Mouse (Mus musculus) adrenal gland, postnatal 36 days (tissue): ENCODE measurements around the gene Jarid2. TPM values are rescaled to one million over a fixed set of nuclear protein-coding genes. Genes with fewer than 3 reads are reported as not detected.

Experiments used
- DNase-seq, 2 experiments: peaks; one replicate each; pipeline ENCODE4 v3.0.0; 2021; ENCODE audit warnings: mixed read lengths in 1 of 2
- total RNA-seq, 2 experiments: library from RNA; stranded (reverse); gene quantifications; 2 replicates each; pipeline ENCODE4 v1.2.3; 2021

Jarid2 gene
- total RNA-seq, 2 experiments from 2014 or later = 35.8 to 40.6 TPM

DNA sequence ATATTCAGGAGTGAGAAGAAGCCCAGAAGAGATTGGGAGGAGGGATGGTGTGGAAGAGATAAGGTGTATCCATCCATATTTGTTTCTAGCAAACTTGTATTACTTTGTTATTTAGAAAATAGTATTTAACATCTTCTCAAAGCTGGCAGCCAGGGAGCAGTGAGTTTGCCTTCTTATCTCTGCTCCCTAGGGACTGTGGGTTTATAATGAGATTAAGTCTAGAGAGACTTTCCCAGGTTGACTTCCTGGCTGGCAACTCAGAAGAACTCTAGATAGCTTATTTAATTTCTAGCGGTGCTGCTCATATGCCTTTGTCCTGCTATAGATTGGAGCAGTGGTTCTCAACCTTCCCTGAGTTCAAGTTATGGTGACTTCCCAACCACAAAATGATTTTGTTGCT, 51.2 kb downstream of the Jarid2 start:
- no peak for DNase-seq

DNA sequence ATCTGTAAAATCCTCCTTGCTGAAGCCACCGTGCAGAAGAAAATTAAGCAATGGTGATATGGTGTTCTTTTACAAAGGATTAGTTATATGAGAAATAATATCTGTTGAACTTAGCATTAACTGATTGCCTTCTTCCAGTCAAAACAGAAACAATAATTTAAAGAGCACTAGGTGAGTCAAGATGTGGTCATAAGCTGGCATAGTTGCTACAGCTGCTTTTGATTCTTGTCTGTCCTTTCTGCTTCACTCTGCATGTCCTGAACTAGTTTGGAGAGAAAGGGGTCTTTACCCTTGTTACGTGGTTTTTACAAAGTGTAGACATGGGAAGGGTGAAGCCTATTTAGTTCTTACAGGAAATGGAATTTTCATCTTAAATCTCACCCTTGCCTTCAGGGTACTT, 51.9 kb downstream of the Jarid2 start:
- DNase-seq = no peak

DNA sequence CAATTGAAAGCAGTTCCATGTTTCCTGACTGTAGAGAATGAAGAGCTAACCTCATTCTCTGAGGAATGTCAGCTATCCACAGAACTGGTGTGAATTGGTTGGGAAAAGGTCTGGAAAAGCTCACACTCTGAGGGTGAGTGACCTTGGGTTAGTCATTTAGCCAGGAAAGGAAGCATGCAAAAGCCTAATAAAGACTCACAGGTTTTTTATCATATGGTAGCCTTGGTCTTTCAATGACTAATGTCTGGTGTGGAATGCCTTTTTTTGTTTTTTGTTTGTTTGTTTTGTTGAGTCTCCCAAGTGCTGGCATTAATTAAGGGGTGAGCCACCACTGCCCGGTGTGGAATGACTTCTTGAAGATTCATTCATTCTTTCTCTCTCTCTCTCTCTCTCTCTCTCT, 55.3 kb downstream of the Jarid2 start:
- no peak for DNase-seq

DNA sequence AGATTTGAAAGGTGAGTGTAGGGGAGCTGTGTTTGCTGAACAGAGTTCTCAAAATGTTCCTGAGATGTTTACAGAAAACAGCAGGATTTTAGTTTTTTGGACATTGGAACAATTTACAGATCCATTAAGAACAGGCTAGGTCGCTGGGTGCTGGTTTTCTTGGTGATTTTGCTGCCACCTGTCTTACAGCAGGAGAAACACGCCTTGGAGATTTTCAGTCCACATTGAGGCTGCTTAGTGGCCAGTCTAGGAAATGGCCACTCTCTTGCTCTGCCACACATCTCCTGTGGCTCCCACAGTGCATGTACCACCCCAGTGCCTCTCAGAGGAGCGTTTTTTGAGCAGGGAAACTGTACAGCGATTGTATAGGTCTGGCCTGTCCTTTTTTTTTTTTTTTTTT, 57.0 kb downstream of the Jarid2 start:
- DNase-seq = peak; percentile 46 to 63

DNA sequence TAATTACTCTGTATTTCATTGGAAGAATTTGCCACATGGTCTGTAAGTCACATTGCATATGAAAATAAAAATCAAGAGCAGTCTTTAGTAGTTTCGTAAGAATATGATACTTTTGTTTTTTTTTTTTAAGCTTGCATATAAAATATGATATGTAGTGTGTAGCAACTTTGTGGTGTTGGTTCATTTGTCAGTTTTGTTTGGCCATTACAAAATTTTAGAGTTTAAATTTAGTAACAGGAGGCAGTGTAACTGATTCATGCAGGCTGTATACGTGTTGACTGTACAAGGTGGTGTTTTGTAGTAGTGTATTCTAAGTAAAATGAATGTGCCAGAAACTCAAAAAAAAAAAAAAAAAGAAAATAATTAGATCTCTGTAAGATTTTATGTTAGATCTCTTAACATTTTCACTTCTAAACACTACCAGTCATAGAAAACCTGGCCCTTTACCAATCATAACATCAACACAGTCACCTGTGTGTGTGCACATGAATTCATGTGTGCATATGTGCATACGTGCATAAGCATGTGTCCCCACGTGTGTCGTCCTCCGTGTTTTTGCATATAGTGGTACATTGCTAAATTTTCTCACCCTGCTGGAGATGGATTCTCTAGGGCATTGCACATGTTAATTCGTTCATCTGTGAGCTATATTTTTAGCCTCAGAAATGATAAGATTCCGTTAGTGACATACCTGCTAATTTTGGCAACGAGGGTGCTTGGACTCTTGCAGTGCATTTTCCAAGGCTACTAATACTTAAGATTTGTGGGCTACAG, 59.3 kb downstream of the Jarid2 start:
- no peak for DNase-seq

DNA sequence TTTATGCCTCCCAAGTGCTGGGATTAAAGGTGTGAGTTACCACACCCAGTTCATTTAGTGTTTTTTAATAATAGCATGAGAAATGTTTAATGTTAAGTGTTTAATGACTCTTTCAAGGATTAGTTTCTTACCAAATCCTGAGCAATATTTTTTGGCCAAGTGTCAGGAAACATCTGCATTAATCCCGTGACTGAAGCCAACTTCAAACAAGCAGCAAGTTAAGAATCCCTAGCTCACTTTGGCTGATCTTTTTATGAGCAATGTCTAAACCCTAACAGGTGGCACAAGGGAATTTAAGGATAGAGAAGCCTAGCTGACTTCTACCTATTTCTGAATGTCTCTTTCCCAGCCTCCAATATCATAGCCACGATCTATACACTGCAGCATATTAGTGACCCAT, 60.7 kb downstream of the Jarid2 start:
- DNase-seq = no peak

DNA sequence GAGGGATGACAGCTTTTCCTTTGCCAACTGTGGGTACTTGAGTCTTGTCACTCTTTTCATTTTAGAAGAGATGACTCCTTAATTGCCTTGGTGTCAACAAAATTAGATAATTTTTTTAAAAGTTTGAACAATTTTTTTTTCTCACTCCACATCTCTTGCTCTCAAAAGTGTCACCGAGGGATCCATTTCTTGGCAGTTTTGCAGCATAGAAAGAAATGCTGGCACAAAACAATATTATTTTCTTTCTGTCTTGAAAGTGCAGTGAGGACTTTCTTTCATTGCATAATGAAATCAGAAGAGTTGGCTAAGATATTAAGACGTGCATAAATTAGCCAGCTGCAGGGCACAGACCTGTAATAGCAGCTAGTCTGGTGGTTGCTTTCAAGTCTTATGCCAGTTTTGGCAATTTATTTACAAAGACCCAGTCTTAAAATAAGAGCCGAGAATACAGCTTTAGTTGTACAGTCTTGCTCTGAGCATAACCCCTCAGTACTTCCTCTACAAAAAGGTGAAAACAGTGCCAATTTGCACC, 63.2 kb downstream of the Jarid2 start:
- no peak for DNase-seq

DNA sequence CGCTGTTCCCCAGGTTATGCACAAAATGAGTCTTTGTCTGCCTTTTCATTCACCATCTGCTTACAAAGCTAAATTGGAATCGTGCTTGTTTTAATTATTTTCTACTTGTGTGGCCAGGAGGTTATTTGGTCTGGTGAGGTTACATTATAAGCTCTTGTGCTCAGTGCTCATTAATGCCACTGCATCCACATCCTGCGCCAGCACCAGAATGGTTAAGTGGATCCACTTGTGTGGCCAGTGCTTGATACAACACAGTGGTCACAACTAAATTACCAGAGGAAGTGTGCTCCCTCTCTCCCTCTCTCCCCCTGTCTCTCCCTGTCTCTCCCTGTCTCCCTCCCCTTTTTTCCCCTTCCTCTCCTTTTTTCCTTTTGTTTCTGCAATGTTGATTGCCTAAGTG, 66.6 kb downstream of the Jarid2 start:
- no peak for DNase-seq

DNA sequence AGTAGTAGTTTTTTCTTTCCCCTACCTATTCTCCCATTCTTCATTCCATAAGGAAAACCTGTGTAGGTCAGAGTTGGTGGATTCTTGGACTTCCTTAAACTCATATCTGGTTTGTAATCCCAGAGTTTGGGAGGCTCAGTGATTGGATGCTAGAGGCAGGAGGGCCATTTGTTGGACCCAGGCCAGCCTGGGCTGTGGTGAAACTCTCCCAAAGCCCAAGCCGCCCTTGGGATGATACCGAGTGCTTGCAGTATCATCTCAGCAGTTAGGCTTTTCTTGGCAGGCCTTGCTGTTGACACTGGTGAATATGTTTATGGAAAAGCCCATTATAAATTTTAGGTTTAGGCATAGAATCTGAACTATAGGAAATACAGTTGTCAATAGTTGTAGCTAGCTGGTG, 67.5 kb downstream of the Jarid2 start:
- peak; percentile 61 to 80 for DNase-seq

DNA sequence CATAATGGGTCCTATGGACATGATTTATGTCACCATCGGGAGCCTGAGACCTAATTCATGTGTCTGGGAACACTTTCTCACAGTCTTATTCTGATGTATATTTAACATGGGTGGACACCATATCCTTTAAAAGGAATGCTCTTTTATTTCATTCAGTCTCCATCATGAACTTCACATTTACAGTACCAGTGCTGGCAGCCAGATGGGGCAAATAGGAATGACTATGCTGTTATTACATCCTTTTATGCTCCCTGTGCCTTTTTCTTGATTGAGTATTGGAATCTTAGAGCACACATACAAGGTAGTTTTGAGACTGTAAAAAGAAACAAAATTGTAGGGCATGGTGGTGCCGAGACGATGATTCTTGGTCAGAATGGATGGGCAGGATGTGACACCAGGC, 69.0 kb downstream of the Jarid2 start:
- no peak for DNase-seq

DNA sequence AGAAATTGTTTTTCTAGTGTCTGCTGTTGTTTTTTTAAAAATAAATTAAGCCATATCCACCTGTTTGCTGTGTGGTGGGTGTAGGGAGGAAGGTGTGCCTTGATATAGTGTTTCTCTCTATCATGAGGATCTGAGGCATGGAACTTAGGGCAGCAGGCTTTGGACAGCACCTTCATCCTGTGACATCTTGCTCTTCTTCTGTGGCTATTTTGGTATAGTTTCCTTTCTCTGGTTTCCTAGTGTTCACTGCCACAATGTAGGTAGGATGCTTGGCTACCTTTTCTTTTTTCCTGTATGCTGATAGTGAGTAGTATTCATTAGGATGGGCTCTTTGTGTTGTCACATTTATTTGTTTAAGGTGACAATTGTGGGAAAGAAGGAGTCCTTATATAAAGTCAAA, 69.9 kb downstream of the Jarid2 start:
- no peak for DNase-seq

DNA sequence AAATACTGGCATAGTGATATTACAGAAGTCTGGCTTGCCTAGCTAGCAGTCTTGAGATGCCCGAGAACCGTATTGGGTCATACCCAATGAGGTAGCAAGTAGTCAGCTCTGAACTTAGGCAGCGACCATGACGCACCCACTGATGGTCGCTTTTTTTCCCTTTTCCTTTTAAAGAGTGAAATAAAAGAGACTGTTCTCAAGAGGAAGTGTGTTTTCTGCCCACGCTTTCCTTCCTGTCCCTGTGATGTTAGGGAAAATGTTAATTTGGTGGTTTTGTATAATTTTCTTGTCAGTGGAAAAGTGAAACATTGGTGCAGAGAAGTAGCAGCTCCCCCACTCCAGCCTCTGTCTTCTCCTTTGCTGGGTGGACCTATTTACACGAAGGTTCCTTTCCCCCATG, 70.8 kb downstream of the Jarid2 start:
- no peak for DNase-seq

DNA sequence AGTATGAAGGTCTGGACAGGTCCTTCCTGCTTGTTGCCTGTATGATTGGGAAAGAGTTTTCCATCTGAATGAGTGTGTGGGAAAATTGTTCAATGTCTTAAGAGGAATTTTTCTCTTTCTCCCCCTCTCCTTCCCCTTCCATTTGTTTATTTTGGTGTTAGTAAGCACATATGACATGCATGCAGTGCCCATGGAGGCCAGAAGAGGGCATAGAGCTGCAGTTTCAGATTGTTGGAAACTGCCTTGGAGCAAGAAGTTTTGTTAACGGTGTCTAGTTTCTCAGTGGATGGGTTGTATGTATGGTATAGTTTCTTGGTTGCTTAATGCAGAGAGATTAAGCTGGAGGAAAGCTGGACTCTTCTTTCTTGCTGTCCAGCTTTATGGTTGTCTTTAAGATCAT, 75.6 kb downstream of the Jarid2 start:
- DNase-seq = peak; percentile 50 to 64

DNA sequence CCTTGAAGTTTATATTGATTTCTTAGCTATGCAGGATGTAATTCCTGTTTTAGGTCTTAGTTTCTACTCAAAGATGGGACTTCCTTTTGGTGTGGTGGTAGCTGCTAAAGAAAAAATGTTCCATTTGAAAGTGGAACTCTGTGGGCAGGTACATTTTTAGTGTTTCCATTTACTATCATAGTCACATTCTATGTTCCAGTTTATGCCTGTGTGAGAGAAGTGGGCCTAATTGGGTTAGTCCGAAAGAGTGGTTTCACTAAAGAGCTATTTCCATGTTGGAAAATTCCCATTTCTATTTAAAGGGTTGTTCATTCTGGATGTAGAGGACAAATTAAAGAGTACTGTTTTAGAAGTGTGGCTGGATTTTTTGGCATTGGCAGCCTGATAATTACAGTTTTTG, 79.0 kb downstream of the Jarid2 start:
- DNase-seq = no peak

DNA sequence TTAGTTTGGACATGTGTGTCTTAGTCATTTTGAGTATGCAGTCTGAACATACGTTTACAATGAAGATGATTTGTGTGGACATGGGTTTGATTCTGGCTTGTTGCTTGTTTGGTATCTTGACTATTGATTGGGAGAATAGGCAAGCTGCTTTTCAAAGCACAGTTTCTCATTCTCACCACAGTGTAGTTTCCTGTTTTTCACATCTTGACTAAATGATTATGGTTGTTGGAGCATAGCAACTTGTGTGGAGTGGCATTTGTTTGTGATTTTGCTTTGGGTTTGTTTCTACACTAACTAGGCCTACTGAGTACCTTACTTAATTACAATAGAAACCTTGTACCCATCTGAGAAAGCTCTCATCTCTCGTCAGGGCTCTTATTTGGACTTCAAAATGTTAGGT, 81.7 kb downstream of the Jarid2 start:
- no peak for DNase-seq

DNA sequence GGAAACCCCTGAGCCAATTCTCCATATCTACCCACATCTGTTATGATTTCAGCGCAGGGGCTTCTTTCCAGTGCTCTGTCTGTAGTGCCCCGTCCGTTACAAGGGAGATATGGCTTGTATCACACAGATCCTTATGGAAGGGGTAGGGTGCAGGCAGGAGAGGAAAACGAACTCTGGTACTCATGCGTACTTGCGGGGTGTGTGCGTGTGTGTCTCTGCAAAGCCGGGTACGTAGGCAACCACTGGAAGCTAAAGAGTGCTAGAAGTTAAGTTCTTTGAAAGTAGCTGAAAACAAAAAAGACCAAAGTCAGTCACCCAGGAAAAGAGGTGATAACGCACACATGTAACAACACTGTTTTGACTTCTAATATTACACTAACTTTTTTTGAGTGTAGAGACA, 82.3 kb downstream of the Jarid2 start:
- DNase-seq = no peak

DNA sequence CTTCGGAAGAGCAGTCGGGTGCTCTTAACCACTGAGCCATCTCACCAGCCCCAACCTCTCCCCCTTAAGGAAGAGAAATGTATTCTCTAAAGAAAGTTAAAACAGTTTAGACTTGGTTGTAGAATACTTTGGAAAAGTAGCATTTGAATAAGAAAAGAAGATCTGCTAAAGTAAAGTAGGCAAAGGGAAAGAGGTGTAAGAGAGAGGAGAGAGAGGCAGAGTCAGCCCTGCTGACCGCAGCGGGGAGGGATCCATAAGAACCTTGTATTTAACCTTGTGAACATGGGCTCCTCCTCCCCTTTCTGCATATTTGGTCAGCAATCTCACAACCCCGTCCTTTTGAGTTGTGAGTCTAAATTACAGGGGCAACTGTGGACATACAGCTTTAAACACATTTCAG, 83.1 kb downstream of the Jarid2 start:
- peak; percentile 24 to 26 for DNase-seq

DNA sequence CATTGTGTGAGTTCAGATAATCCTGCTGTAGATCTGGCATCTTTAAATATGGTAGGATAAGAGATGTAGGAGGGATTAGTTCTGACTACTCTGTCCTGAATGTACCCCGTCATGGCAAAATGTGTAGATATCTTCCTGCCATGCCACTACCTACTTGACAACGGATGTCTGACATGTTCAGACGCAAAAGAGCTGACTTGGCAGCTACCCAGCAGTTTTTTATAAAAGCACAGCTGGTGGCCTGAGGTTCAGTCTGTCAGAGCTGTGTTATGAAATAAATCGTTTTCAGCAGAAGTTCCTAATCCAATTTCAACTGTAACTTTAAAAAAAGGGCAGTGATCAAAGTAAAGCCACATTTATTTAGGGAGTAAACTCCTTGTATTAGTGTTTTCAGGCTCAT, 90.1 kb downstream of the Jarid2 start:
- peak; percentile 36 to 63 for DNase-seq

DNA sequence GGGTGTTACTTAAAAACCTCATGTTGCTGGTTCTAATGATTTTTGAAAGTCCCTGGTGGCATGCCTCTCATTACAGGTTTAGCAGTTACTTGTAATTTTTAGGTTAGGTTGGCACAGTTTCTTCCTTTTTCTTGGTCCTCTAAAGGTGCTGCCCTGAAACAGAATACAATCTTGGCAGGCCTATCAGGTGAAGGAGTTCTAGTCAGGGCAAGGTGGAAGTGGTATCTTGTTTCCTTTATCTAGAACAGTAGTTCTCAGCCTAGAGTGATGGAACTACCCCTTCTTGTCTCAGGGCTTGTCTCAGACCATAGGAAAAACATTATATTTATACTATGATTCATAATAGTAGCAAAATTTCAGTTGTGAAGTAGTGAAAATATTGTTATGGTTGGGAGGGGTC, 93.3 kb downstream of the Jarid2 start:
- no peak for DNase-seq

DNA sequence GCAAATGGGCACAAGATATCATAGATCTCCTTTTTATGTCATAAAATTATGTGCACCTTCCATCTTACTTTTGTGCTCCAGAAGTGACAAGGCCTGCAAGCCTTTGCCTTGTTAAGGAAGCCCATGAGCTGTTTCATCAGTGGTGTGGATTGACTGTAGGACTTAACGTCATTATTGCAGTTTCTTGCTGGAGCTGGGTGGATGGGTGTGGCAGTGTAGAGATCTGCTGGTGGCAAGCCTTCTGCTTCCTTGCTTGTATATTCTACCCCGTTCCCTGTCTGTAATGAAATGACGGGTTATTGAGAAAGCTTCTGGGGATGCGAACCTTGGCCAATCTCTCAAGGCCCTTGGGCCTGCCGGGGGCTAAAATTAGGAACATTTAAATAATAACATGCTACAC, 99.6 kb downstream of the Jarid2 start:
- DNase-seq = no peak

DNA sequence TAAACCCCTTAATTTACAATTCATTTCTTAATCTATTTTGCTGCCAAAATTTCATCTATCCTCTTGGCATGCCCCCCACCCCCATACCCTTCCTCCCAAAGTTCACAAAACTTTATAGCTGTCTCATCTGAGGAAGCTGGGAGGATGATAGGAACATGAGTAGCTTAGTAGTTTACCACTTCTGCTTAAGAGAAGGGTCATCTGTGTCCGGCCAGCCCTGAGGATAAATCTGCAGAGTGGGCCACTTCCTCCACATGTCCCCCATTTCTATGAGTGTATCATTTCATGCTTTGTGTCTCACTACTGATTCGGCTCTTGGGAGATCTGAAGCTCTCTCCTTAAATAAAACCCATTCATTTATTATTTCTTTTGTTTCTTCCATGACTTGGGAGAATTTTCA, 102.8 kb downstream of the Jarid2 start:
- DNase-seq = no peak

DNA sequence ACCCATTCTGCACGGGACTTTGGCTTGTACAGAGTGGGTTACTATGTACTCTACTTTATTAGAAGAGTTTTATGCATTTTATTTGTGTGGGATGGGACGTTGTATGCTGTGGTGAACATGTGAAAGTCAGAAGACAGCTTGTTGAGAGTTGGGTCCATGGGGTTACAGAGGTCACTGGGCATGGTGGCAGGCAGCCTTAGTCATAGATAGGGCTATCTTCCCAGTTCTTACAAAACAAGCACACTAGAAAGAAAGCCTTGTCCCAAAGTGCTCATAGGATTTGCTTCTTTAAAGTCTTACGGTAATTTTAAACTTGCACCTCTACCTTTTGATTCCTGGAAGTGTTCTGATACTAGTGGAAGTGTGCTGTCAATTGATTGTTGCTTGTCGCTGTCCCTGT, 103.6 kb downstream of the Jarid2 start:
- no peak for DNase-seq

DNA sequence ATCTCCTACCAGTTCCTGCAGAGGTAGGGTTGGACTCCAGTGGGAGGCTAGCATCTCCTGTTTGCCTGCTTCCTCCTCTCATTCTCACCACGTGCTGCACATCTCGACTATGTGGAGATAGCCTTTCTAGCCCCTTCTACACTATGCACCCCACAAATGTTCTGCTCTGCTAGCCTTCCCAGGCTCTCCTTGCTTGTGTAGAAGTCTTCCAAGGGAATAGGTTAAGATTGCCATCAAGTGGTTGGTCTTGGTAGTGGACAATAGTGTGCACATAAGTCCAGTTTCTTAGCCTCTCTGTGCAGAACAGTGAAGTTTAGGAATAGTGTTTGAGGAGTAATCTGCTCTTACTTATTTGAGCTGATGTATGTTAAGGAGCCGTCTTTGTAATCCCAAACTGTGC, 104.1 kb downstream of the Jarid2 start:
- peak; percentile 4 to 36 for DNase-seq

DNA sequence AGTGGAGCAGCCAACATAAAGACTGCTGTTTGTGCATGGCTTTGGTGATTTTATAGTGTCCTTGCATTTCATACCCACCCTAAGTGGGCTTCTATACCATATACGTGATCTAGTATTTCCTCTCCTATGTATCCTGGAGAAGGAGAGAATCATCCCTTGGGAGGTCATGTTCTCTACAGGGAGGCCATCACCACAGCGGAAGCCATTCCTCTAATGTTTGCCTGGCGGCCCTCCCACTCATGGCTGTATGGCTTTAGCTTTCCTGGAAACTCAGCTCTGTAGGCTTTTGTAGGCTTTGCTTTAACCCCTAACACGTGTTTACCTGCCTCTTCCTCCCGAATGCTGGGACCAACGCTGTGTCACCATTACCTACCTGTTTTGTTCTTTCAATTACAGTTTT, 108.2 kb downstream of the Jarid2 start:
- no peak for DNase-seq
